Mouse (Mus musculus): ENCODE measurements around the gene Rimklb.

Gene Rimklb

DNA sequence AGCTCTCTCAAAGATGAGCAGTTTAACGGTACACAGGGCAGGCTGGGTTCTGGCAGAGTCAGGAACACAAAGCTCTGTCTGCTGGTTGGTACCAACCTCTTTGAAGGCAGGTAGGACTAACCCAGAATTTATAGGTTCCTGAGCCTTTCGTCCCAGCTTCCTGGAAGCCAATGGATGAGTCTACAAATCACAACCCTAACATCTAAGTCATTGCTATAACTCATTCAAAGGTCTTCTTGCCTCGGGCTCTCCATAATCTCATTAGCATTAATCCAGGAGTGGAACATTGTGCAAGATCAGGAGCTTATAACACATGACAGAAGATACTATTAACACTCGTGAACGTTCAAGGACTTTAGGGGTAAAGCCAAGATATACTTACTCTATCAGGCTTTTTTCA, at the start of gene Rimklb:
Gene Rimklb (minus strand): TSS at position 101 of the 400 bp plus-strand sequence.
- WGBS, result 80% methylated on average over 5 of the region's 5 CpGs

DNA sequence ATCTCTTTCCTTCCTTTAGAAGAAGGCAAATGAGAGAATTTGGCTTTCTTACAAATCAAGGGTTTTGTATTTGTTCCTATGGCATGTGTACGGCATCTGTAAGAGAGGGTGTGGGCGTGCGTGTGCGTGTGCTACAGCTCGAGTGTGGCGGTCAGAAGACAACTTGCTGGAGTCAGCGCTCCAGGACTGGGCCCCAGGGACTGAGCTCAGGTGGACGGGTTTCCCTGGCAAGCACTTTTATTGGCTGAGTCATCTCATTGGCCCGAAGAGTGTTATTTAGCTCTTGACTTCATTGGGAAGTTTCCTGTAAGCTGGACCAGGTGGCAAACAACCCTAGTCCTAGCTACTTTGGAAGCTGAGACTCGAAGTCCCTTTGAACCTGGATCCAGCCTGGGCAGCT, 47.4 kb upstream of the Rimklb start:
- 60% methylated on average over 10 of the region's 10 CpGs for WGBS

DNA sequence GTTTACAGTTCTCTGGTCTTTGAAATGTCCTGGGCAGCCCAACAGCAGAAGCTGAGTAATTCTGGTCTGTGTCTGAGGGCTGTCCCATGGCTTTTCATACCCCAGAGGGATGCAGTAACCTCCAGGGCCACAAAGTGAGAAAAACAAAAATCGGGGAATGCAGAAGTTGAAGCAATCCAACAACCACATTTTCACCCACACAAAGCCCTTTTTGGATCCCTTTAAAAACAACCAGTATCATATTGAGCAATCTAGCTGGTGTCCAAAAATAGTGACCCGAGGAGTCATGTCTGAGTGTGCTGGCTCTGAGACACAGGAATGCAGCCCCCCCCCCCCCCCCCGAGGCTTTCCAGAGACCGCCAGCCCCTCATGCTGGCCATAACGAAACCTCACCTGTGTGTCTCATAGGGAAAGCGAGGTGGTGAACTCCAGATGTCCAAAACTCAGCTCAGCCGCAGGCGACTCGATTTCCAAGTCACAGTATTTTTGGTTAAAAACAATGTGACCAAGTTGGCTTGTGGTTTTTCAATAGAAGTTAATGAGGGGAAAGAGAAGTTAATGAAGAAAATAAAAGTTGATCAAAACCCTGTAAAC, 46.8 kb upstream of the Rimklb start:
- 66% methylated on average over 9 of the region's 9 CpGs for WGBS

DNA sequence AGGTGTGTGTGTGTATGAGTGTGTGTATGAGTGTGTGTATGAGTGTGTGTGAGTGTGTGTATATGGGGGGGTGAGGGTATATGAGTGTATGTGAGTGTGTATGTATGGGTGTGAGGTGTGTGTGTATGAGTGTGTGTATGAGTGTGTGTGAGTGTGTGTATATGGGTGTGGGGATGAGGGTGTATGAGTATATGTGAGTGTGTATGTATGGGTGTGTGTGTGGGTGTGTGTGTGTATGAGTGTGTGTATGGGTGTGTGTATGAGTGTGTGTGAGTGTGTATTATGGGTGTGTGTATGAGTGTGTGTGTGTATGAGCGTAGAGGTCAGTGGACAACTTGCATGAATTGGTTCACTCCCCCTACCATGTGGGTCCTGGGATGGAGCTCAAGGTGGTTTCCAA, 46.1 kb upstream of the Rimklb start:
- WGBS, result 94% methylated on average over 1 of the region's 1 CpGs

DNA sequence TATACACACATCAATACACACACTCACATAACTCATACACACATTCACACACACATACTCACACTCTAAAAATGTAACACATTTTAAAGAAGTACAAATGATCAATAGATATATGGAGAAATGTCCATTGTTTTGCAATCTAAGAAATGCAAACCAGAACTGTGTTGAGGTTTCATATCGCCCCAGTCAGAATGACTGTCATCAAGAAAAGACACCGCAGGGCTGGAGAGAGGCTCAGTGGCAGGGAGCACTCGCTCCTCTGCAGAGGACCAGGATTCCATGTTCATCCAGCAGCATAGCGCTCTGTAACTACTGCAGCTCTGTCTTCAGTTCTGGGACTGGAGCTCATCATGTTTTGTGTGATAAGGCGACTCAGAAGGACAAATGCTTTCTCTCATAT, 45.0 kb upstream of the Rimklb start:
- 94% methylated on average over 5 of the region's 5 CpGs for WGBS

DNA sequence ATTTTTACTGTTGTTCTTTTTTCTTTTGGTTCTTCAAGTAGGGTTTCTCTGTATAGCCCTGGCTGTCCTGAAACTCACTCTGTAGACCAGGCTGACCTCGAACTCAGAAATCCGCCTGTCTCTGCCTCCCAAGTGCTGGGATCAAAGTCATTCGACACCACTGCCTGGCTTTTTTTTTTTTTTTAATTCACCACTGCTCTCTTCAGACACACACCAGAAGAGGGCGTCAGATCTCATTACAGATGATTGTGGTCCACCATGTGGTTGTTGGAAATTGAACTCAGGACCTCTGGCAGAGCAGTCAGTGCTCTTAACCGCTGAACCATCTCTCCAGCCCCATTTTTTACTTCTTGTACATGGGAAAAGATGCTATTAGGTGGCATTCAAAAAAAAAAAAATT, 43.9 kb upstream of the Rimklb start:
- whole genome bisulfite sequencing, result 76% methylated on average over 5 of the region's 5 CpGs

DNA sequence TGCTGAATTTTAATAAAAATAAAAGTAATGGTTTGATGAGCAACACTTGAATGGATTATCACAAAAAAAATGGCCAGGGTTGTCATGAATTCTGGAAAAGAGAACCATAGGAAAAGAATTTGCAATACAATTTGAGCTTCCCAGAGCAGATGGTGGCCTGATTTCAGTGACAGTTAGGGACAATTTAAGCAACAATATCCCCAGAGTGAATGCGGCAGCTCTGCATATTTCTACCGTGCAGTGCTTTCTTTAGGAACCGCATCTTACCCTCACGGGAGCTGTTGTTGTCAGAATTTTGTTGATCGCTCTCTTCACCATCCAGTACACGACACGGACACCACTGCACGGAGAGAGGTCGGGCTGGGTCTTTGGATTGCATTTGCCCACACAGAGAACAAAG, 41.0 kb upstream of the Rimklb start:
- WGBS, result 66% methylated on average over 9 of the region's 9 CpGs

DNA sequence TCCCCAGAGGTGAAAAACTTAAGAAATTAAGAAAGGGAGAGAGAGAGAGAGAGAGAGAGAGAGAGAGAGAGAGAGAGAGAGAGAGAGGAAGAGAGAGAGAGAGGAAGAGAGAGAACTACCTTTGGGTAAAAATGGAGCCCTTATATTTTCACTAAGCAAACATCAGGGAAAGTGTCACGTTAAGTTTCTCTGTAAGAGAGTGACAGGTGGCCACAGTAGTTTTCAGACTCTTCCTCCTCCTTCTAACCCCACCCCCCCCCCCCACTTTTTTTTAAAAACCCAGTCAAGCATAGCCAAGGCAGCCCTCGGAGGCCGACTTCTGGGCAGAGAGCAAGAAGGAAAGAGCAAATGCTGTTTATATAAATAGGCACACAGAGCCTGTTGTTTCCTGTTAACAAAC, 35.5 kb upstream of the Rimklb start:
- 58% methylated on average over 3 of the region's 3 CpGs for WGBS

DNA sequence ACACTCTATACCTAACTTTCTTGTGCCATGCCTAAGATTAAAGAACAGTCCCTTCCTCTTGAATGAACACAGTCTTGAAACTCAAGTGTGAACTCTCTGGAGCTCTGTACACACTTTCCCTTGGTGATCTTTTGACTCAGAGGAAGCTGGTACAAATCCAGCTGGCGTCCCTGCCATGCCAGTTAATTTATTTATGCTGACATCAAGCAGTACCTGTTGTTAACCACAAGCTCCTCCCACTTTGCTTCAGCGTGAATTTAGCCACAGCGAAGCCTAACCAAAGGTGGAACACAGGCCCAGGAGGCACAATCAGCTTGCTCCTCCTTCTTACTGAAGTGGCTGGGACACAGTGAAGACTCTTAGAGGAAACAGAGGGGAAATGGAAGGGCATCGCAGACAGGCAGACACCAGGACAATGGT, 34.3 kb upstream of the Rimklb start:
- WGBS, result 21% methylated on average over 4 of the region's 4 CpGs

DNA sequence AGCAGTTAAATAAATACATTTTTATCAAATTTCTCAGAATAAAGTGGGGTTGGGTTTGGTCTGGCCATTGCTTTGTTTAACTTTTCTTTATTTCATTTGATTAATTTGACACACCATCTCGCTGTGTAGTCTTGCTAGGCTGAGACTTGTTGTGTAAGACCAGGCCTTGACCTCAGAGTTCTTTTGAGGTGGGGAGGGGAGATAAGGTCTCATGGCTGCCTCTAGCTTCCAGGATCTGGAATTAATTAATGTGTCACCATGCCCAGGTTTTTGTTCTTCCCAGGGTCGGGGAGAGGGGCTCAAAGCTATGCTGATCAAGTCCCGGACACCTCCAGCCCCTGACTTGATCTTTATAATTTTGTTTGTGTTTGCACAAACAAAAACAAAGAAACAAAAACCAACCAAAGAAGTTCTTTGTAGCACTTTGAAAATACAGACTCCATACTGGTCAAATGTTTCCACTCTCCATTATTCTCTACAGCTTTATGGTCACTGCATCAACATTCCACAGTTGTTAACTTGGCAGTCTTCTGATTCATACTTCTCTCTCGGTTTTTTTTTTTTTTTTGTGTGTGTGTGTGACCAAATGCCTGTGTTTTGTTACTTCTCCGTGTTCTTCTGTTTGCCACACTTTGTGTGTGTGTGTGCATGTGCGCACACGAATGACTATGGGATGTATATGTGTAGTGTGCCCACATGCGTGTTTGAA, 33.1 kb upstream of the Rimklb start:
- WGBS, result 79% methylated on average over 8 of the region's 8 CpGs

DNA sequence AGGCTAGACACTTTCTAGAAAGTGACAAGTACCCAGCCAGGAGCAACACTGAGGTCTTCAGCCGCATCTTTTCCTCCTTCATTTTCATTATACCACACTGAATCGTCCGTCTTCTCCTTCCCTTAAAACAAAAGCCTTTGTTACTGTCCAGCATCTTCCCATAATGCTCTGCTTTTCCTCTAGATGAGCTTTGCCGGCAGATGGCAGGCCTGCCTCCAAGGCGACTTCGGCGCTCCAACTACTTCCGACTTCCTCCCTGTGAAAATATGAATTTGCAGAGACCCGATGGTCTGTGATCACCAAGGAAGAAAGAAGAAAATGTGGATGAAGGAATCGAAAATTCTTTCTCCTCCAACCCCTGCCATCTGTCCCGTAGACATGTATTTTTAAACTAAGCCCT, 29.6 kb upstream of the Rimklb start:
- WGBS, result 59% methylated on average over 11 of the region's 11 CpGs

DNA sequence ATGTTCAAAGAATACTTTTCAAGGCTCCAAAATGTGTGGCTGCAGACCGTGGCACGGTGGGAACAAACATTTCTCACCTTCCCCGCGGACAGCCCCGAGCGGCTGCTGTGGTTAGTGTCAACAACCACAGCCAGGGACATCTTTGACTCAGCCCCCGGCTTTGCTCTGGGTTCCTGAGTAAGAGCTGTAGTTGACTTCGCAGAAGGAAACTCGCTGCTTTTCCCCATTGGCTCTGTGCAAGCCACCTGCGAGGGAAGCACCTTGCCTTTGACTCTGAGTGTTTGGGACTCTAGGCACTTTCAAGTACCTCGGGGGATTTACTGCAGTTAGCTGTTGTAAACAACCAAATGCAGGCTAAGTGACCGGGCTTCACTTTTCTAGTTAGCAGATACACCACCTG, 29.0 kb upstream of the Rimklb start:
- WGBS, result 68% methylated on average over 12 of the region's 12 CpGs

DNA sequence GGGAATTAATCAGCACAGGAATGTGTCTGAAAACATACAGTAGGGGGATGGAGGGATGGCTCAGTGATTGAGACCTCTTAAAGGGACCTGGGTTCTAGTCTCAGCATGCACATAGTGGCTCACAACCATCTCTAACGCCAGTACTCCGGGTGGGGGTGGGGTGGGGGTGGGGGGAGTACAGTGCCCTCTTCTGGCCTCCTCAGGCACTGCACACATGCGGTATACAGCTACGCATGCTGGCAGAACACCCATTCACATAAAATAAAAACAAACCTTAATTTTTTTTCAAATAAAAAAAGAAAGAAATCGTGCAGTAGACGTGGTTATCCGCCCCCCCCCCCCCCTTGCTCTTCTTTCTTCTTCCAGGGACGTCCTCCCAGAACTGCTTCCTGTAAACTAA, 24.7 kb upstream of the Rimklb start:
- WGBS, result 85% methylated on average over 8 of the region's 8 CpGs

DNA sequence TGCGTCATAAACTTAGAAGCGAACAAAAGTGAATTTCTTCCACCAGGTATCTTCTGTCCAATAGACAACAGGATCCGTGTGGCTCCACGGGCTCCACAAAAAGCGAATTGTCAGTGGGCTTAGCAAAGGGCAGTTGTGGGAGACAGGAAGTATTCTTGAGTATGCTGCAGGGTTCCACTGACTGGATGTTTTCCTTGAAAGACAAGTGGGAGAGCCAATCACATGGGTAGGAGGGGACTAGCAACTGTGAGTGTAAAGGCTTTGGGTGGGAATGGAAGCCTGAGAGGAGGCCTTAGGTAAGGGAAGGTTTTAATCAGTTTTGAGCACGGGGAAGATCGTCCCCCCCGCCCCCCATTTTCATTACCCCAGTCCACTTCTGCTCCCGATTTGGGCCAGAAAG, 24.0 kb upstream of the Rimklb start:
- WGBS, result 69% methylated on average over 9 of the region's 9 CpGs

DNA sequence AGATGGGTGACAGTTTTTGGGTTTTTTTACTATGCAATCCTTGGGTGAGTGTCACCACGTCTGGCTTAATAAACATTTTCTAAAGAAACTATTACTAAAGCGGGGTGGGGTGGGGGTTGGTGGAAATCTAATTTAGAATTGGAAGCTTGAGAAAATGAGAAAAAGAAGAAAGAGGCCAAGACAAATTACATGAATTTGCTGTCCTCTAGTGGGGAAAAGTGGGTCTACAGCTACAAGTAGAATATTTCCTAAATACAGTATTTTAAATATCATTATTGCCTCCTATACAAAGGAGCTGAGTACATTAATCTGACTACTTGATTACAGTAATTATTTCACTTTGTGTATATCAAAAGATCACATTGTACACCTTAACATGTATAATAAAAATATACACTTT, 20.8 kb upstream of the Rimklb start:
- WGBS, result 10% methylated on average over 2 of the region's 2 CpGs

DNA sequence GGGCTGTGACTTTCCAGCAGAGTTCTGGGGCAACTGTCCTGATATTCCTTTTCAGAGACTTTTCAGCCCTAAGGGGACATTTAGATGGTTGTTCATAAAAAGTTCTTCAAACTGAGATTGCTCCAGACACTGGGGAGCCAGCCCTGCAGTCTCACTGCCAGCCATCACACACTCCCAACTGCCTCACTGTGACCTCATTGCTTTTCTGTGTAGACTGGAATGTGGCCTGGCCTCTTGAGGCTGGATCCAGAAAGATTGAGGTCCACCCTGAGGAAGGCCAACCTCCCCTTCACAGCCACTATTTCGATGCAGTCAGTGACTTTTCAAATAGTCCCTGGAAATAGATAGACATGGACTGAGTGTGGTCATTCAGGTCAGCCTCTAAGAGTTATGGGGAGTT, 19.1 kb upstream of the Rimklb start:
- WGBS, result 88% methylated on average over 1 of the region's 1 CpGs

DNA sequence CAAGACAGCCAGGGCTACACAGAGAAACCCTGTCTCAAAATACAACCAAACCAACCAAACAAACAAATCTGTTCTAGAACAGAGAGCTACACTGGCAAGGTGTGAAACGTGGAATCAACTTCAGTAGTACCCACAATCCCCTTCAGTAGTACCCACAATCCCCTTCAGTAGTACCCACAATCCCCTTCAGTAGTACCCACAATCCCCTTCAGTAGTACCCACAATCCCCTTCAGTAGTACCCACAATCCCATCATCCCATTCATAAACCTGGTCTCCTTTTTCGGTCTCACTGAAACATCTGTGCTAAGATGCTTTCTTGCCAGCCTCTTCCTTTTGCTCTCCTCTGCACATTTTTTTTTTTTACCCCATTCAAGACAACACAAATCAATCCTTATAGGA, 17.2 kb upstream of the Rimklb start:
- 95% methylated on average over 2 of the region's 2 CpGs for WGBS

DNA sequence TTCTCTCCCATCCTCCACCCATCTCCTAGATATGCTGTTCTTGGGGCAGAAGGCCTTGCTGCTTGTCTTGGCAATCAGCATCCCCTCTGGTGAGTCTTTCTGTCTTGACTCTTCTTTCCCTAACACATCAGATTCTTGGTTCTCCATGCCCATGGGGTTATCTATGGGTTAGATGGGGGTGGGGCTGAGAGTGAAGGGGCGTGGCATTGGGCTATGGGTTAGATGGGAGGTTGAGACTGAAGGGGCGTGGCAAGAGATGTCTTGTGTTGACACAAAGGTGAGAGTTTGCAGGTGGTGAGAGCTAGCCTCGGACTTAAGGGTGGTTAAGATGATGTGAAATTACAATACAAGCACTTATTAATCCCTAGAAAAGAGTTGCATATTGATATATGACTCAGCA, 15.8 kb upstream of the Rimklb start:
- 87% methylated on average over 3 of the region's 3 CpGs for WGBS

DNA sequence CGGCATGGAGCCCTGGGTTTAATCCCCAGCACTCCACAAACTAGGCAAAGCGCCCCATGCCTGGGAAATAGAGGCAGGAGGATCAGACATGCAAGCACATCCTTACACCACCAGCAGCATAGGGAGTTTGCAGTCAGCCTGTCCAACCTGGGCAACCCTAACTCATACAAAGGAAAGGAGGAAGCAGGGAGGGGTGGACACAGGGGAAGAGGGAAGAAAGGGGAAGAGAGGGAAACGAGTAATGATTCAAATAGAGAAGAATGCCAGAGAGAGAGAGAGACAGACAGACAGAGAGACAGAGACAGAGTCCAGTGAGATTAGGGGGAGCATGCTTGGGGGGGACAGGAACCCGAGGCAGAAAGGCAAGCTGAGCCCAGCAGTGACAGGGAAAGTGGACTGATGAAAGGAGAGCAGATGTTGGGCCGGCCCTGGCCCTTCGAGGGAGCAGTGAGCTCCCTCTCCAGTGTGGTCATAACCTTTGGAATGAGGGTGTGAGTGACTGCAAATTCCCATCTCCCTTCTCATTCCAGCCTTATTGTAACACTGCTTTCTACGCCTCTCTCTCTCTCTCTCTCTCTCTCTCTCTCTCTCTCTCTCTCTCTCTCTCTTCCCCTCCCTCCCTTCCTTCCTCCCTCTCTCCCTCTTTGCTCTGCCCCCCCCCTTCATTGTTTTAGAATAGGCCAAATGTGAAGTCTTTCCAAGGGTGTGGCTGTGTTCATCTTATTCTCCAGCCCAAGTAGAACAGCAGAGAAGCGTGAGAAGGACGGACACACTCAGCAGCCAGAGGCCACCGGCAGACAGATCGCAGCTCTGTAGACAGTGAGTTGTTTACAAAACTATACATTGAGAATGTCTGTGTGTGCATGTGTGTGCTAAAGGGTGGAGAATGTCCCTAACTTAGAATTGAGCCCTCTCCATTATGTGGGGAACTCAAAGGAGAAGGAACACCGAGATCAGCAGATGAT, 14.6 kb upstream of the Rimklb start:
- 77% methylated on average over 11 of the region's 12 CpGs for WGBS

DNA sequence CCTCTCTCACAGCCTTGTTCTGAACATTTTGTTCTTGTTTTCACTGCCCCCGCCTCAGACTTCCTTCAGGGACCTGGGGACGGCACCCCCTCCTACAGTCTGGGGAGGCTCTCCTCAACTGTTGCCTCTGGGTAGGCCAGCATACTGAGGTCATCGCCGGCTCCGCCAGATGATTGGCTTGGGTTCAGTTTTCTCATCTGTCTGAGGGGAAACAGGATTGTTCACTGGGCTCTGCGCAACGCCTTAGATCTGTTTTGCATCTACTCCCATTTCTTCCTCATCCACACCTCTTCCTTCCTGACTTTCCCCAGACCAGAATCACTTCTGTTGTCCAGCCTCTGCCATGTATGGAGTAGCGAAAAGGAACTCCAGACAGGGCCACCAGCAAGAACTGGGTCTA, 9.9 kb upstream of the Rimklb start:
- 75% methylated on average over 8 of the region's 8 CpGs for WGBS

DNA sequence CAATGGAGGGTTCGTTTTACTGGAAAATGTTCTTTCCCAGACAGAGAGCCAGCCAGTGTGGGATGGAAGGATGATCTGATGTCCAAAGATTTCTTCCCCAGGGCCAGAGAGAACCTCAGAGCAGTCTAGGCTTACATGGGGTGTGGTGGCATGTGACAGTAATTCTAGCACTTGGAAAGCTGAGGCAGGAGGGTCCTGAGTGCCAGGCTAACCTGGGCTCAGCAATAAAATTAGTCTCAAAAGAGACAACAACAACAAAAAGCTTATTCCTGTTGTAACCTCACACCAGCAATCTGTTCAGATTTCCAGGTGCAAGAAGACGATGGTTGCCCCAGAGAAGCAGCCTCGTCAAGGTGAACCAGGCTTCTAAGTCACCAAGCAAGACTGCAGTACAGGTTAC, 7.0 kb upstream of the Rimklb start, which contains the start of gene Mfap5:
Gene Mfap5 (plus strand): TSS at position 301 of the 400 bp plus-strand sequence.
- 89% methylated on average over 3 of the region's 3 CpGs for WGBS

DNA sequence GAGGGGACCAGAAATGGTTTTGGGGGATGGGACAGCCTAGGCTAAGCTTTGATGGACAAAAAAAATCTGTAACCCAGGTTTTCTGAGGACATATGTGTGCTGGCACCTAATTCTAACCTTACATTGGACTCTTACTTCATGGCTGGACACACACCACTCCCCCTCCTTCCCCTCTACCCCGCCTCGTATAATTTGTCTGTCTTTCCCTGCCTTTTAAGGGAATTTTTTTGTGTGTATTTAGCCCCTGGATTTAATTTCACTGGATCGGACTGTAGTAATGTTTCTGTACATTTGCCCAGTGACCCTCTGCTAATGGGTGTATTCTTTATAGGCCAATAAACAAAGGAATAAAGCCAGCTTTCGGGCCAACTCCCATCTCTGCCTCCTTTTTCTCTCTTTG, 6.5 kb upstream of the Rimklb start:
- 81% methylated on average over 4 of the region's 4 CpGs for WGBS

DNA sequence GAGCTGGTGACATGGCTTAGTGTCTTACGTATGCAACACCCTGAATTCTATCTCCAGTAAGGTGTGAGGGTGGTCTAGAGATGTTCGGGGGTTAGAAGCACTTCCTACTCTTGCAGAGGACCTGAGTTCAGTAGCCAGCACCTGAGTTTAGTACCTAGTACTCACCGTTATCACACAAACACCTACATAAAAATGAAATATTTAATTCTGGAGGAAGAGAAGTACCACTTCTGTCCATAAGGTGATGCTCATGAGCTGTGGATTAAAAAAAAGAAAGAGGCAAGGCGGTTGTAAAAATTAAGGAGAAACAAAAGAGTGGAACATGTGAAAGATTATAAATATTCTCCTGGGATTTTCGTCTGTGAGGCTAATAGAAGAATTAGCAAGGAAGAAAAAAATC, 2.1 kb downstream of the Rimklb start:
- WGBS, result 31% methylated on average over 5 of the region's 5 CpGs

Measured in cerebral cortex, adult 2 months (tissue).